ENCODE assay signal across 8 mouse cellular contexts in genomic region chr7:27541922-27542321, GRCm38 (mm10). TPM values are rescaled to one million over a fixed set of nuclear protein-coding genes. Genes with fewer than 3 reads are reported as not detected.
DNase-seq lines count a peak whose midpoint lies in the region; ATAC-seq and TF ChIP-seq lines count a peak whose summit lies in the region.

No protein-coding gene starts in this region.

- peak overlapping the region; percentile 90 for H3K4me2 ChIP-seq in limb, embryonic 12.5 days

- TF ChIP-seq POLR2A in spleen, adult 2 months (IDR thresholded peaks at IDR 0.05; ENCODE audit: low read depth, low read length) = no peak
- TF ChIP-seq POLR2A in small intestine, adult 2 months (IDR thresholded peaks at IDR 0.05; ENCODE audit: low read depth, low read length) = no peak; the same call in 1 of the 2 replicates

- peak overlapping the region; percentile 56 for H3K27ac ChIP-seq in spleen, adult 2 months (ENCODE audit: insufficient read depth, low read length)
- H3K27ac ChIP-seq in limb, embryonic 12.5 days = no peak overlapping the region
- H3K27ac ChIP-seq in small intestine, adult 2 months (ENCODE audit: insufficient read depth, low read depth, low read length) = no peak overlapping the region

- 36% methylated on average over 5 of the region's 5 CpGs for WGBS in spleen, adult 2 months
- WGBS in limb, embryonic 12.5 days = 57% methylated on average over 5 of the region's 5 CpGs
- WGBS in small intestine, adult 2 months = 58% methylated on average over 5 of the region's 5 CpGs

- H3K9ac ChIP-seq in limb, embryonic 12.5 days (replicated peaks) = peak overlapping the region; percentile 77

- peaks cover 76% of the 10 kb centered on the region for H3K4me1 ChIP-seq in erythroblast, embryonic 14.5 days (ENCODE audit: control insufficient read depth)
- peaks cover 14% of the 10 kb centered on the region; the same call in 1 of the 2 replicates for H3K4me1 ChIP-seq in spleen, adult 2 months (ENCODE audit: control insufficient read depth, insufficient read depth, insufficient read length)
- peaks cover 8% of the 10 kb centered on the region for H3K4me1 ChIP-seq in limb, embryonic 12.5 days (replicated peaks)
- H3K4me1 ChIP-seq in small intestine, adult 2 months (ENCODE audit: control insufficient read depth, insufficient read depth, insufficient read length, low read length) = peaks cover 18% of the 10 kb centered on the region

- no peak for DNase-seq in spleen, adult 2 months (ENCODE audit: low read depth in 1 of 2, low spot score in 2 of 2)
- DNase-seq in spleen, postnatal 10 days (ENCODE audit: low spot score in 2 of 2) = no peak
- DNase-seq in urinary bladder, postnatal 25 days (ENCODE audit: low spot score) = no peak
- DNase-seq in spleen, adult 12 weeks (ENCODE audit: low spot score) = no peak

- H3K36me3 ChIP-seq in erythroblast, embryonic 14.5 days (ENCODE audit: control insufficient read depth) = peaks cover 50% of the 10 kb centered on the region
- H3K36me3 ChIP-seq in spleen, adult 2 months (ENCODE audit: control insufficient read depth, insufficient read depth, low read length) = peaks cover 1% of the 10 kb centered on the region
- H3K36me3 ChIP-seq in limb, embryonic 12.5 days = peaks cover 43% of the 10 kb centered on the region
- no peaks in the 10 kb centered on the region for H3K36me3 ChIP-seq in small intestine, adult 2 months (ENCODE audit: control insufficient read depth, insufficient read depth, low read length)

- peak overlapping the region; percentile 81 for H3K4me3 ChIP-seq in erythroblast, embryonic 14.5 days (replicated peaks)
- H3K4me3 ChIP-seq in spleen, adult 2 months (ENCODE audit: extremely low read depth, insufficient read depth, insufficient read length) = peak overlapping the region; percentile 70
- H3K4me3 ChIP-seq in limb, embryonic 12.5 days (replicated peaks) = peak overlapping the region; percentile 56
- peak overlapping the region; percentile 73; the same call in 1 of the 2 replicates for H3K4me3 ChIP-seq in small intestine, adult 2 months (ENCODE audit: low read depth, low read length)

- H3K27me3 ChIP-seq in erythroblast, embryonic 14.5 days (ENCODE audit: control insufficient read depth) = no peaks in the 10 kb centered on the region
- no peaks in the 10 kb centered on the region for H3K27me3 ChIP-seq in spleen, adult 2 months (ENCODE audit: control insufficient read depth, insufficient read depth, low read length)
- no peaks in the 10 kb centered on the region for H3K27me3 ChIP-seq in limb, embryonic 12.5 days
- H3K27me3 ChIP-seq in small intestine, adult 2 months (ENCODE audit: control insufficient read depth, insufficient read depth, low read length) = no peaks in the 10 kb centered on the region

- H3K9me3 ChIP-seq in erythroblast, embryonic 14.5 days (ENCODE audit: control insufficient read depth, low read length) = no peaks in the 10 kb centered on the region
- H3K9me3 ChIP-seq in limb, embryonic 12.5 days = no peaks in the 10 kb centered on the region

- TF ChIP-seq CTCF in spleen, adult 2 months (IDR thresholded peaks at IDR 0.05; ENCODE audit: extremely low read depth, insufficient read depth, insufficient read length, insufficient replicate concordance) = no peak
- no peak for TF ChIP-seq CTCF in small intestine, adult 2 months (IDR thresholded peaks at IDR 0.05; ENCODE audit: extremely low read depth, insufficient read length, insufficient replicate concordance, low read depth, low read length)

- ATAC-seq in erythroblast, adult 5-6 weeks (replicated peaks; ENCODE audit: low FRiP score, poor library complexity, severe bottlenecking) = no peak
- no peak for ATAC-seq in limb, embryonic 12.5 days (ENCODE audit: insufficient number of reproducible peaks, insufficient read depth, low FRiP score, low TSS enrichment, low read depth)

RNA-seq across cellular contexts. Expression of gene Pld3, which starts 11.1 kb away (rescaled TPM):
- 19.1 and 24.1 TPM in 2 replicates for polyA plus RNA-seq in erythroblast, embryonic 14.5 days (2012)
- 128 and 139 TPM in 2 replicates for total RNA-seq in erythroblast, adult 5-6 weeks (2015; ENCODE audit: low replicate concordance)
- 73.6 and 84.7 TPM in 2 replicates for total RNA-seq in erythroblast, adult 5-6 weeks (2017; ENCODE audit: low replicate concordance)
- polyA plus RNA-seq in spleen, adult 2 months (2012; rRNA removed) = 266 and 280 TPM in 2 replicates
- polyA plus RNA-seq in limb, embryonic 12.5 days (2016; fragmentation: Nextera tagmentation; extraction: Ambion mirVana) = 59.7 and 68.5 TPM in 2 replicates
- 72.2 and 75.6 TPM in 2 replicates for polyA plus RNA-seq in small intestine, adult 2 months (2012; rRNA removed)

RNA-seq across cellular contexts. Expression of gene 2310022A10Rik, which starts 11.1 kb away (rescaled TPM):
- polyA plus RNA-seq in erythroblast, embryonic 14.5 days (2012) = 6.6 and 8.3 TPM in 2 replicates
- total RNA-seq in erythroblast, adult 5-6 weeks (2015; ENCODE audit: low replicate concordance) = 2.9 TPM in 1 of 2 replicates, not detected in the other
- 3.6 and 10.4 TPM in 2 replicates for total RNA-seq in erythroblast, adult 5-6 weeks (2017; ENCODE audit: low replicate concordance)
- polyA plus RNA-seq in spleen, adult 2 months (2012; rRNA removed) = 25.9 and 26.5 TPM in 2 replicates
- polyA plus RNA-seq in limb, embryonic 12.5 days (2016; fragmentation: Nextera tagmentation; extraction: Ambion mirVana) = 34.7 and 36.0 TPM in 2 replicates
- polyA plus RNA-seq in small intestine, adult 2 months (2012; rRNA removed) = 9.8 and 19.7 TPM in 2 replicates

RNA-seq across cellular contexts. Expression of gene Hipk4, which starts 18.9 kb away (rescaled TPM):
- 0.27 and 0.38 TPM in 2 replicates for polyA plus RNA-seq in erythroblast, embryonic 14.5 days (2012)
- not detected in 2 replicates for total RNA-seq in erythroblast, adult 5-6 weeks (2015; ENCODE audit: low replicate concordance)
- total RNA-seq in erythroblast, adult 5-6 weeks (2017; ENCODE audit: low replicate concordance) = not detected in 2 replicates
- 0.28 and 0.47 TPM in 2 replicates for polyA plus RNA-seq in spleen, adult 2 months (2012; rRNA removed)
- 0.60 and 0.97 TPM in 2 replicates for polyA plus RNA-seq in limb, embryonic 12.5 days (2016; fragmentation: Nextera tagmentation; extraction: Ambion mirVana)
- 0.43 and 0.72 TPM in 2 replicates for polyA plus RNA-seq in small intestine, adult 2 months (2012; rRNA removed)

RNA-seq across cellular contexts. Expression of gene Prx, which starts 42.8 kb away (rescaled TPM):
- polyA plus RNA-seq in erythroblast, embryonic 14.5 days (2012) = 0.41 TPM in 2 replicates
- not detected in 2 replicates for total RNA-seq in erythroblast, adult 5-6 weeks (2015; ENCODE audit: low replicate concordance)
- 0.28 and 0.43 TPM in 2 replicates for total RNA-seq in erythroblast, adult 5-6 weeks (2017; ENCODE audit: low replicate concordance)
- 0.68 and 0.72 TPM in 2 replicates for polyA plus RNA-seq in spleen, adult 2 months (2012; rRNA removed)
- polyA plus RNA-seq in limb, embryonic 12.5 days (2016; fragmentation: Nextera tagmentation; extraction: Ambion mirVana) = 5.6 and 6.1 TPM in 2 replicates
- polyA plus RNA-seq in small intestine, adult 2 months (2012; rRNA removed) = 0.37 and 0.68 TPM in 2 replicates

RNA-seq across cellular contexts. Expression of gene Akt2, which starts 49.4 kb away (rescaled TPM):
- 4.8 and 5.3 TPM in 2 replicates for polyA plus RNA-seq in erythroblast, embryonic 14.5 days (2012)
- 22.7 and 25.1 TPM in 2 replicates for total RNA-seq in erythroblast, adult 5-6 weeks (2015; ENCODE audit: low replicate concordance)
- 51.2 and 57.6 TPM in 2 replicates for total RNA-seq in erythroblast, adult 5-6 weeks (2017; ENCODE audit: low replicate concordance)
- 48.7 and 48.8 TPM in 2 replicates for polyA plus RNA-seq in spleen, adult 2 months (2012; rRNA removed)
- 98.8 and 104 TPM in 2 replicates for polyA plus RNA-seq in limb, embryonic 12.5 days (2016; fragmentation: Nextera tagmentation; extraction: Ambion mirVana)
- polyA plus RNA-seq in small intestine, adult 2 months (2012; rRNA removed) = 19.6 and 34.1 TPM in 2 replicates
